Mouse (Mus musculus): Measurements from ENCODE around the gene Cdh15. TPM values are rescaled to one million over a fixed set of nuclear protein-coding genes. Genes with fewer than 3 reads are reported as not detected.

Cdh15 gene
- not detected in 4 replicates for total RNA-seq (2023)

DNA sequence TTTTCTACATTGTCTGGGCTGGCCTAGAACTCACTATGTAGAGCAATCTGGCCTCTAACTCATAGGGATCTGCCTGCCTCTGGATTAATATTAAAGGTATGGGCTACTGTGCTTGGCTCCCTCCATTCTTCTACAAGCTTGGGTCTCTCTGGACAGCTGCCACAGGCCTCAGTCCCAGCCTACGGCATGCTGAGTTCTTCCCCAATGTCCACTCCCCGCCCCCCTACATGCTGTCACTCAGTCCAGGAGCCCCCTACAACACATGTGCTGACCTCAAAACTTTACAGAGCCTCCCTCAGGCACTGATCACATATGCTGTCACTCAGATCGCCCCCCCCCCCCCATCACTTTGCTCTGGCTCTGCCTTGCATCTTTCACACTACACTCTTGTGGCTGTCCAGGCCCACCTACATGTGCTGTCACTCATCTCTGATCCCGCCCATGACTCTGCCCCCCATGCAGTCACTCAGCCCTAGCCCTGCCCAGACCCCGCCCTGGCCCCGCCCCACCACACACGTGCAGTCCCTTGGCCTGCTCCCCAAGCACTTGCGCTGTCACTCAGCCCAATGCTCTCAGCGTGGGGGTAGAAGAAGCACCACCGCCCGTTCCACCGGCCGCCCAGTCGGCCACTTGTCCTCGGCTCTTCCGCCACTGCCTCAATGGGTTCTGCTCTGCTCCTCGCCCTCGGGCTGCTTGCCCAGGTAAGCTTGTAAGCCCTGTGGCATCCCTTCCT is at the start of gene Cdh15:
Gene Cdh15 (plus strand): TSS at position 138 of the 733 bp plus-strand sequence.

Other genes with a start within 250 kb of the Cdh15 start
- 25.2 to 31.3 TPM (median 29.0 TPM) in 4 replicates for gene Galns, start 236.5 kb upstream of the Cdh15 start, total RNA-seq (2023)
- gene Trappc2l, start 236.3 kb upstream of the Cdh15 start, total RNA-seq (2023), result 48.6 to 53.8 TPM (median 53.0 TPM) in 4 replicates
- gene Pabpn1l, start 225.2 kb upstream of the Cdh15 start, total RNA-seq (2023), result 0.51 to 0.89 TPM in 2 of 4 replicates, not detected in the others
- gene Cbfa2t3, start 148.9 kb upstream of the Cdh15 start, total RNA-seq (2023), result 56.0 to 76.0 TPM (median 63.1 TPM) in 4 replicates
- 16.9 to 18.9 TPM (median 17.8 TPM) in 4 replicates for gene Acsf3, start 72.5 kb upstream of the Cdh15 start, total RNA-seq (2023)
- gene Ankrd11, start 194.3 kb downstream of the Cdh15 start, total RNA-seq (2023), result 257 to 289 TPM (median 276 TPM) in 4 replicates
- 62.7 to 73.6 TPM (median 65.2 TPM) in 4 replicates for gene Spg7, start 215.0 kb downstream of the Cdh15 start, total RNA-seq (2023)